Mouse (Mus musculus): Measurements from ENCODE around the gene Fzr1. TPM values are rescaled to one million over a fixed set of nuclear protein-coding genes. Genes with fewer than 3 reads are reported as not detected.

Gene Fzr1
- total and polyA plus RNA-seq, 3 experiments, result 20.7 to 115 TPM; not detected in 1

DNA sequence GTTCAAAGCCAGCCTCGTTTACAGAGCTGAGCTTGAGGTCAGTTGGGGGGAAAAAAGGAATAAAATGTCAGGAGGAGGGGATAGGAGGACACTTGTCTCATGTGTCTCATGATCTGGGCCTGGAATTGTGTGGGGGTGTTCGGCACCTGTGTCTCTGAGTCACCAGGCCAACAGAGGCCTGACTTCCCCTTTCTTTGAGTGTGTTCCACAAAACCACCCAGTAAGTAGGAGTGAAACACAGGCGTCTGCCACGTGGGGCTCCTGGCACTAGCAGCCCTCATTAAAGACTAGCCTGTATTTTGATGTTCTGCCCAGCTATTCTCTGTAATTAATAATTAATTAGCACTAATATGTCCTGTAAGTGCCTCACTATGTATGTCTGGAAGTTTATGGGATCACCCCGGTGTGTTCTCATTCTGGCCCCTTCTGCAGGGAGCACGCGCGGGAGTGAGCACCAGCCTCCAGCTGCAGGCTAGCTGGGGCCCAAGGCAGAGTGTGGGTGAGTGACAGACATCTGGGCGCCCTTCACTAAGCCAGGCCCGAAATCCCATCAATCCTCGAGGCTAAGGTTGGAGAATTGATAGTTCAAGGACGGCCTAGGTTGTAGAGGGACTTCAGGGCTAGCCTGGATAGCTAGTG, 21.8 kb downstream of the Fzr1 start (continued):
- TF ChIP-seq BHLHE40 (IDR thresholded peaks at IDR 0.05; ENCODE audit: borderline replicate concordance, low read depth, low read length) (no peak), E2F4 (IDR thresholded peaks at IDR 0.05; ENCODE audit: borderline replicate concordance, low read depth, low read length) (no peak), POLR2AphosphoS2 (IDR thresholded peaks at IDR 0.05; ENCODE audit: low read length) (peak; percentile 28; the same call in 1 of the 2 replicates)

DNA sequence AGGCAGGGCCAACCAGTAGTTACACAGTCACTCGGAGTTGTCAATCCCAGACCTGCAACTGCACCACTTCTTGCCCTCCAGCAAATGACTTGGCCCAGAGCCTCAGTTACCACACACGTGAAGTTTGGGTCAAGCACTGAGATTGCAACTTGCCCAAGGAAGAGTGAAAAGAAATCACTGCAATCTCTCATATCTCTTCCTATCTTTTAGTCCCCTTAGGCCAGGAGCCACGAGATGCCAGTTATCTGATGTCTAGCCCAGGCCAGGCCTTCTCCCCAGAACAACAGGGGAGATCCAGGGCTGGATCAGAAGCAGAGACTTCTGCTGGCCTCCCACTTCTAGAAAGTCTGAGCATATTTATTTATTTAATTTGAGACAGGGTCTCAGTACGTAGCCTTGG, 22.8 kb downstream of the Fzr1 start:
- DNase-seq (ENCODE audit: low read depth, low spot score), result no peak
- H3K9me3 ChIP-seq (replicated peaks; ENCODE audit: insufficient read depth, low read length), result no peaks in the 10 kb centered on the region
- peaks cover 3 to 33% of the 10 kb centered on the region in 2 experiments; a peak in 3 of 4 replicates for H3K4me1 ChIP-seq (ENCODE audit: control insufficient read depth in 1 of 2, insufficient read depth in 2 of 2, low read length in 2 of 2)
- TF ChIP-seq UBTF (IDR thresholded peaks at IDR 0.05; ENCODE audit: borderline replicate concordance, insufficient read depth, low read depth, low read length) (no peak), RCOR1 (IDR thresholded peaks at IDR 0.05; ENCODE audit: low read depth, low read length) (peak; percentile 75), GATA1 (IDR thresholded peaks at IDR 0.05; ENCODE audit: low read depth, low read length) (peak; percentile 51; the same call in 1 of the 2 replicates), GABPA (IDR thresholded peaks at IDR 0.05; ENCODE audit: low read depth, low read length) (no peak)
- peaks cover 27% of the 10 kb centered on the region for H3K79me2 ChIP-seq (ENCODE audit: control insufficient read depth, insufficient read depth, low read length, poor library complexity)
- H3K36me3 ChIP-seq (ENCODE audit: control insufficient read depth in 1 of 2, insufficient read depth in 2 of 2, low read length in 2 of 2), result peaks cover 0 to 24% of the 10 kb centered on the region in 2 experiments; a peak in 3 of 4 replicates
- no peak overlapping the region; the same call in 1 of the 2 replicates for H3K9ac ChIP-seq (ENCODE audit: control insufficient read depth, low read depth, low read length, poor library complexity, severe bottlenecking)
- H3K4me3 ChIP-seq (ENCODE audit: control insufficient read depth in 1 of 2, insufficient read depth in 1 of 2, low read depth in 2 of 2, low read length in 2 of 2), result no peak overlapping the region
- H3K27me3 ChIP-seq (ENCODE audit: control insufficient read depth in 1 of 2, insufficient read depth in 2 of 2, low read length in 2 of 2), result no peaks in the 10 kb centered on the region
- peak overlapping the region; percentile 96 for H3K27ac ChIP-seq (ENCODE audit: control insufficient read depth, low read depth, low read length)

DNA sequence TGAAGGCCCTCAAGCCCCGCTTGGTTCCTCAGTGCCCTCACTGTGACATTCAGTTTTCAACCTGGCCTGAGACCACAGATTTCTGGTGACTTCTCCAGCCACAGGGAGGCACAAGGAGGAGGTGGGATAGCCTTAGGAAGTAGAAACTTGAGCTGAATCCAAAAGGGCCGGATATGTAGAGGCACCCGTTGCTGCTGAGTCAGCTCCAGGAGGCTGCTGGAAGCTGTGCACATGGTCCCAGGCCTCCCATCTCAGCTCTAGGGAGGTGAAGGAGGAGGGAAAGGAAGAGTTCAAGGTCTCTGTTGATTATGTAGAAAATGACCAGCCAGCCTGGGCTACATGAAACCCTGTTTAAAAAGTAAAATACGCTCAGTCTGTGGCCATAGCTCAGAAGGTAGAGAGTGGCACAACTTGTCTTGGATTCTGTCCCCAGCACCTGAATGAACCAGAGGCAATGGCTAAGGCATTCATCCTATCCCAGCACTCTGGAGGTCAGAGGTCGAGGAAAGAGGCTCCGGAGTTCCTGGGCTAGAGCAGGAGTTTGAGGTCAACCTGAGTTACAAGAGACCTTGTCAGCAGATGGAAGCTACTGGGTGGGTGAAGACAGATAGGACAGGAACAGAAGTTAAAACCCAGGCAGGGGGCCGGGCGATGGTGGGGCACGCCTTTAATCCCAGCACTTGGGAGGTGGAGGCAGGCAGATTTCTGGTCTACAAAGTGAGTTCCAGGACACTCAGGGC, 23.4 kb downstream of the Fzr1 start:
- Histone ChIP-seq H3K79me2 (ENCODE audit: control insufficient read depth, insufficient read depth, low read length, poor library complexity) (peaks cover 28% of the 10 kb centered on the region), H3K4me1 (ENCODE audit: control insufficient read depth in 1 of 2, insufficient read depth in 2 of 2, low read length in 2 of 2) (peaks cover 3 to 33% of the 10 kb centered on the region in 2 experiments; a peak in 3 of 4 replicates), H3K36me3 (ENCODE audit: control insufficient read depth in 1 of 2, insufficient read depth in 2 of 2, low read length in 2 of 2) (peaks cover 0 to 24% of the 10 kb centered on the region in 2 experiments; a peak in 2 of 4 replicates), H3K4me3 (ENCODE audit: control insufficient read depth in 1 of 2, insufficient read depth in 1 of 2, low read depth in 2 of 2, low read length in 2 of 2) (no peak overlapping the region), H3K27me3 (ENCODE audit: control insufficient read depth in 1 of 2, insufficient read depth in 2 of 2, low read length in 2 of 2) (no peaks in the 10 kb centered on the region), H3K27ac (ENCODE audit: control insufficient read depth, low read depth, low read length) (no peak overlapping the region), H3K9ac (ENCODE audit: control insufficient read depth, low read depth, low read length, poor library complexity, severe bottlenecking) (no peak overlapping the region), H3K9me3 (replicated peaks; ENCODE audit: insufficient read depth, low read length) (no peaks in the 10 kb centered on the region)
- TF ChIP-seq MAFK (IDR thresholded peaks at IDR 0.05; ENCODE audit: borderline replicate concordance, low read depth, low read length), result no peak
- no peak for TF ChIP-seq UBTF (IDR thresholded peaks at IDR 0.05; ENCODE audit: borderline replicate concordance, insufficient read depth, low read depth, low read length)
- no peak for TF ChIP-seq RCOR1 (IDR thresholded peaks at IDR 0.05; ENCODE audit: low read depth, low read length)
- no peak for TF ChIP-seq BHLHE40 (IDR thresholded peaks at IDR 0.05; ENCODE audit: borderline replicate concordance, low read depth, low read length)
- no peak for TF ChIP-seq KAT2A (conservative IDR thresholded peaks at IDR 0.05; ENCODE audit: low read depth, low read length)
- TF ChIP-seq TCF12 (IDR thresholded peaks at IDR 0.05; ENCODE audit: low read depth, low read length), result no peak
- TF ChIP-seq EP300 (IDR thresholded peaks at IDR 0.05; ENCODE audit: low read depth in 1 of 2, low read length in 2 of 2), result no peak
- TF ChIP-seq MEF2A (IDR thresholded peaks at IDR 0.05; ENCODE audit: extremely low read depth, insufficient replicate concordance, low read depth, low read length, poor library complexity, severe bottlenecking), result no peak
- TF ChIP-seq ELF1 (IDR thresholded peaks at IDR 0.05; ENCODE audit: low read depth, low read length), result no peak
- TF ChIP-seq JUND (IDR thresholded peaks at IDR 0.05; ENCODE audit: low read depth, low read length), result no peak
- no peak for TF ChIP-seq NRF1 (IDR thresholded peaks at IDR 0.05; ENCODE audit: insufficient read depth, low read depth, low read length, poor library complexity, severe bottlenecking)
- no peak for TF ChIP-seq MAX (IDR thresholded peaks at IDR 0.05; ENCODE audit: low read length)
- no peak for TF ChIP-seq USF2 (IDR thresholded peaks at IDR 0.05; ENCODE audit: borderline replicate concordance in 1 of 2, insufficient read depth in 1 of 2, low read depth in 1 of 2, low read length in 2 of 2)
- no peak for TF ChIP-seq CTCF (IDR thresholded peaks at IDR 0.05 in 2 of 3, conservative IDR thresholded peaks at IDR 0.05 in 1 of 3; ENCODE audit: control insufficient read depth in 1 of 3, insufficient read depth in 1 of 3, low read depth in 2 of 3, low read length in 3 of 3, poor library complexity in 1 of 3, severe bottlenecking in 1 of 3)
- no peak for TF ChIP-seq MYB (IDR thresholded peaks at IDR 0.05; ENCODE audit: low read depth, low read length)
- no peak for TF ChIP-seq POLR2AphosphoS5 (IDR thresholded peaks at IDR 0.05; ENCODE audit: borderline replicate concordance, low read depth, low read length)
- DNase-seq (ENCODE audit: low read depth, low spot score), result no peak

Data from MEL (cell line).